Mouse (Mus musculus) liver, embryonic 14.5 days (tissue): ENCODE results near the gene Olfr697. TPM values are rescaled to one million over a fixed set of nuclear protein-coding genes. Genes with fewer than 3 reads are reported as not detected.
"Not testable (repeated sequence)": the region's sequence is repeated elsewhere in the genome, so short reads cannot be mapped to it uniquely, and the experiment has no call there.

Experiments
- ATAC-seq: fragments of 200-750 bp; cut with Nextera tagmentation; 2 replicates; pipeline ENCODE4 v1.8.0; 2017; ENCODE audit warnings: moderate number of reproducible peaks, mild to moderate bottlenecking, moderate library complexity; ENCODE audit not compliant: insufficient read depth
- DNase-seq, 3 experiments: peaks; one replicate each; pipeline ENCODE4 v3.0.0-alpha.2; 2012 to 2013; ENCODE audit warnings: low read depth in 3 of 3, low spot score in 3 of 3
- H3K27ac ChIP-seq: fragments of 300-500 bp; sonication (generic); 2 replicates; pipeline ENCODE4 v1.5.1; 2014; ENCODE audit warnings: moderate library complexity, mild to moderate bottlenecking, control low read depth, inconsistent platforms
- H3K27me3 ChIP-seq: fragments of 300-500 bp; sonication (generic); 2 replicates; pipeline ENCODE4 v1.6.1; 2014; ENCODE audit warnings: mild to moderate bottlenecking, low read length, moderate library complexity; ENCODE audit not compliant: control insufficient read depth, insufficient read depth
- H3K36me3 ChIP-seq: fragments of 300-500 bp; sonication (generic); replicated peaks from 2 replicates; pipeline ENCODE4 v1.6.1; 2014; ENCODE audit warnings: low read depth; ENCODE audit not compliant: control insufficient read depth, insufficient read depth
- H3K4me1 ChIP-seq, 2 experiments: fragments of 200-500 bp in 1 of 2; fragments of 300-500 bp in 1 of 2; sonication (generic) in 1 of 2; replicated peaks; 2 replicates each; pipeline ENCODE4 v1.6.1; 2012 to 2014; ENCODE audit warnings: antibody characterized with exemption in 1 of 2, inconsistent platforms in 1 of 2, low read length in 1 of 2; ENCODE audit not compliant: control insufficient read depth in 2 of 2, insufficient read depth in 2 of 2
- H3K4me2 ChIP-seq: fragments of 300-500 bp; sonication (generic); 2 replicates; pipeline ENCODE4 v1.6.1; 2014; ENCODE audit warnings: low read depth, mild to moderate bottlenecking, control low read depth, moderate library complexity
- H3K4me3 ChIP-seq, 2 experiments: fragments of 200-500 bp in 1 of 2; fragments of 300-500 bp in 1 of 2; sonication (generic) in 1 of 2; 2 replicates each; pipeline ENCODE4 v1.5.1; 2012 to 2014; ENCODE audit warnings: low read depth in 2 of 2, low read length in 2 of 2, mild to moderate bottlenecking in 2 of 2, control low read depth in 1 of 2, inconsistent platforms in 1 of 2, moderate library complexity in 1 of 2; ENCODE audit not compliant: insufficient read depth in 1 of 2
- H3K9ac ChIP-seq: fragments of 300-500 bp; sonication (generic); replicated peaks from 2 replicates; pipeline ENCODE4 v1.6.1; 2014; ENCODE audit warnings: mild to moderate bottlenecking, control low read depth, moderate library complexity
- H3K9me3 ChIP-seq: fragments of 300-500 bp; sonication (generic); 2 replicates; pipeline ENCODE4 v1.6.1; 2016; ENCODE audit warnings: low read length, mixed read lengths; ENCODE audit not compliant: control insufficient read depth
- CTCF ChIP-seq: IDR thresholded peaks from 2 replicates; pipeline ENCODE4 v1.5.1; 2016; ENCODE audit warnings: antibody characterized with exemption, low read depth, control low read depth
- EP300 ChIP-seq: IDR thresholded peaks from 2 replicates; pipeline ENCODE4 v1.6.1; 2016; ENCODE audit warnings: antibody characterized with exemption, low read depth
- WGBS: fragments of 180-500 bp; shearing (Covaris S2); extraction: QIAGEN DNeasy Blood & Tissue Kit; methylation state at CpG from one replicate; pipeline ENCODE4 v1.1.7; 2014; ENCODE audit not compliant: insufficient replicate concordance; 5-methylcytosine and 5-hydroxymethylcytosine counted together
- polyA plus RNA-seq, 2 experiments: library from polyadenylated mRNA; depleted of rRNA in 1 of 2; stranded (reverse) in 1 of 2; unstranded in 1 of 2; fragments of >200 nt; fragmentation: Nextera tagmentation in 1 of 2; extraction: Ambion mirVana in 1 of 2; gene quantifications; 2 replicates each; pipeline versions ENCODE4 v1.2.1 to v1.2.3; 2012 to 2014

The Olfr697 gene
- not detected in 2 replicates for polyA plus RNA-seq (2012; rRNA removed)
- polyA plus RNA-seq (2014; fragmentation: Nextera tagmentation; extraction: Ambion mirVana): not detected in 2 replicates

DNA sequence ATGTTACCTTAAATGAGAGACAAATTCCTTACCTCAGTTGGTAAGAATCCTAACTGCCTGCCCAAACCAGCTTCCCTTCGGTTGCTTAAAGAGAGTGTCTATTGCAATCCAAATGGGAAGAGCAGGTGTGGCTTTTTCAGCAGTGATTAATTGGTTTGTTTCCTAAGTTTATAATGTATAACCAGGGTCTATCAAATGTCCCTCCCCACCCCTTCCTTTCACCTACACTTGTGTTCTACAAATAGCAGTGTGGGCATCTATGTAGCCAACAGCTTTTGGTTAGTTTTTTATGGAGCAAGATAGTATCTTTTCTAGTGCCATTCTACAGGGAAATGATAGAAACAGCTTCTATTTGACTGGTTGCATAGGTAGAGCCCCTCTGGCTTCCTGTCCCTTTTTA lies at the start of gene Olfr697:
Gene Olfr697 (minus strand): TSS at position 101 of the 400 bp plus-strand sequence.
- Histone ChIP-seq H3K4me1 (no peaks in the 10 kb centered on the region), H3K27ac (no peak within 1 kb of the TSS), H3K9me3 (no peaks in the 10 kb centered on the region), H3K4me2 (no peak within 1 kb of the TSS), H3K27me3 (no peaks in the 10 kb centered on the region), H3K36me3 (no peaks in the 10 kb centered on the region), H3K9ac (no peak within 1 kb of the TSS), H3K4me3 (no peak within 1 kb of the TSS)
- 44% methylated on average over 1 of the region's 1 CpGs for WGBS
- DNase-seq: no peak
- TF ChIP-seq EP300: no peak
- no peak for TF ChIP-seq CTCF
- no peak for ATAC-seq

DNA sequence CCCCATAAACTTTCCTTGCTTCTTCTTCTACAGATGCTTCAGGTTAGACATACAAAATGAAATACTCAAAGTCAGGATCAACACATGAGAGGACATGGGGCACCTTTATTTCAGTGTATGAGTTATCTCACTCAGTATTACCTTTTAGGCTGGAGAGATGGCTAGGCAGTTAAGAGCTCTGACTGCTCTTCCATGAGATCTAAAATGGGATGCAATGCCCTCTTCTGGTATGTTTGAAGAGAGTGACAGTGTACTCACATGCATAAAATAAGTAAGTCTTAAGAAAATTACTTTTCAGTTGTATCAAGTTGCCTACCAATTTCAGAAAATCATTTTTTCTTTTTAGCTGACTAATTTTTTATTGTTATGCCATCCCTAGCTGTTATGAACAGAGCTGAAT lies 46.1 kb upstream of the Olfr697 start:
- Histone ChIP-seq H3K27me3 (no peaks in the 10 kb centered on the region), H3K4me1 (no peaks in the 10 kb centered on the region), H3K9me3 (no peaks in the 10 kb centered on the region), H3K36me3 (no peaks in the 10 kb centered on the region), H3K9ac (no peak overlapping the region), H3K27ac (no peak overlapping the region), H3K4me3 (no peak overlapping the region), H3K4me2 (no peak overlapping the region)
- ATAC-seq (no peak), DNase-seq (no peak)
- TF ChIP-seq EP300: no peak

DNA sequence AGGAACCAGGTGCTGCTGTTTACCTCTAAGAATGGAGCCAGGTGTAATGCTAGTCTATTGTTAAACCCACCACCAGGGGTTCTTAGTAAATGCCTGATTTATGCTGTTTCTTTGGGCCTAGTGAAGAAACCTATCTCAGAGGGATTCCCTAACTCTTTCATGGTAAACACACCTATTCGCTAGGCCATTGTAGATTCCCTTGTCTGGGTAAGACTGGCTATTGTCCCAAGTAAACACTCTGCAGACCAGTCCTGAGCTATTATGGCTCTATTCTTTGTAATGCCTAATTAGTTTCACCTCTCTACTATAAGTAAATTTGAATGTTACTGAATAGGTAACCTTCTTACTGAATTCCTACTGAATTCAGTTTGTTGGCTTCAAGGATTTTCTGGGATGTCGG lies 18.8 kb upstream of the Olfr697 start:
- H3K4me3 ChIP-seq, H3K9ac ChIP-seq, DNase-seq, H3K4me2 ChIP-seq, H3K27me3 ChIP-seq, H3K27ac ChIP-seq, H3K9me3 ChIP-seq, H3K4me1 ChIP-seq, ATAC-seq, H3K36me3 ChIP-seq: not testable (repeated sequence)
- 84% methylated on average over 2 of the region's 2 CpGs for WGBS

- WGBS: 81% methylated on average over 2 of the region's 2 CpGs
- H3K36me3 ChIP-seq: no peaks in the 10 kb centered on the region
Observed at GRCm38 (mm10) chr7:106758800-106759199, 16.6 kb upstream of the Olfr697 start.

GRCm38 (mm10) chr7:106755297-106755696 lies 13.1 kb upstream of the Olfr697 start, which contains the start of gene Olfr698:
TSS of gene Olfr698 (minus strand) at chr7:106755397.
- TF ChIP-seq EP300: no peak
- no peak for TF ChIP-seq CTCF

More at GRCm38 (mm10) chr7:106758800-106759199, 16.6 kb upstream of the Olfr697 start:
- no peak overlapping the region for H3K4me3 ChIP-seq
- no peak for DNase-seq
- TF ChIP-seq CTCF: no peak
- no peak for TF ChIP-seq EP300
- H3K4me1 ChIP-seq: no peaks in the 10 kb centered on the region
- no peaks in the 10 kb centered on the region for H3K27me3 ChIP-seq
- no peak overlapping the region for H3K27ac ChIP-seq
- no peak overlapping the region for H3K4me2 ChIP-seq
- no peaks in the 10 kb centered on the region for H3K9me3 ChIP-seq
- no peak for ATAC-seq
- H3K9ac ChIP-seq: no peak overlapping the region

More at GRCm38 (mm10) chr7:106755297-106755696, 13.1 kb upstream of the Olfr697 start, which contains the start of gene Olfr698:
- DNase-seq (no peak), ATAC-seq (no peak)
- no peak within 1 kb of the TSS for H3K4me2 ChIP-seq
- no peaks in the 10 kb centered on the region for H3K9me3 ChIP-seq
- no peaks in the 10 kb centered on the region for H3K36me3 ChIP-seq
- no peak within 1 kb of the TSS for H3K27ac ChIP-seq
- no peak within 1 kb of the TSS for H3K9ac ChIP-seq
- no peak within 1 kb of the TSS for H3K4me3 ChIP-seq
- H3K27me3 ChIP-seq: no peaks in the 10 kb centered on the region
- no peaks in the 10 kb centered on the region for H3K4me1 ChIP-seq
